Mouse (Mus musculus) cerebellum, adult (tissue): ENCODE measurements around the gene Mapk6.
"Not testable (repeated sequence)": the region's sequence is repeated elsewhere in the genome, so short reads cannot be mapped to it uniquely, and the experiment has no call there.

Experiments
- ATAC-seq: cut with Nextera tagmentation; 2 replicates; pipeline ENCODE4 v1.9.2; 2017; ENCODE audit warnings: mild to moderate bottlenecking, moderate library complexity, mixed read lengths; ENCODE audit not compliant: insufficient number of reproducible peaks, low FRiP score, low TSS enrichment

Gene Mapk6

DNA sequence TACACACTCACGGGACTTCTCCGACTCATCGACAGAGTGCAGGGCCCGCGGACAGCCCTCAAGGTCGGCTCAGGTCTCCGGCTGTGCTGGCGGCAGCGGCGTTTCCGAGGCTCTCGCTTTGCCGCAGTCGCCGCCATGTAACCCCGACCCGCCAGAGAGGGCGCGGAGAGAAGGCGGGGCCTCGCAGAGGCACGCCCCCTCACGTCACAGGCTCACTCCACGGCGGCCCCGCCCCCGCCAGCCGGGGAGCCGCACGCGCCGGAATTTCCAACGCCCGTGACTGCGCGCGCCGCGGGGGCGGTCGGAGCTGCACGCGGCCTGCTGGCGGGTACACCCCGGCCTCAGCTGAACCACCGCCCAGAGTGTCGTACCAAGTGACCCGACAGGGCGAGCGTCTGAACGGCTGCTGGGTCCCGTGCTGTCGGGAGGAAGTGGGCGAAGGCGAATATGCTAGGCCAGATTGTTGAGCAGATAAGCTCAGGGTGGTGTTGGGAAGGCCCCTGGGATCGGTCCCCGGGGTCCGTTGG lies at the start of gene Mapk6:
Gene Mapk6 (minus strand): TSS at position 154 of the 527 bp plus-strand sequence.
- peak; percentile 76 for ATAC-seq

DNA sequence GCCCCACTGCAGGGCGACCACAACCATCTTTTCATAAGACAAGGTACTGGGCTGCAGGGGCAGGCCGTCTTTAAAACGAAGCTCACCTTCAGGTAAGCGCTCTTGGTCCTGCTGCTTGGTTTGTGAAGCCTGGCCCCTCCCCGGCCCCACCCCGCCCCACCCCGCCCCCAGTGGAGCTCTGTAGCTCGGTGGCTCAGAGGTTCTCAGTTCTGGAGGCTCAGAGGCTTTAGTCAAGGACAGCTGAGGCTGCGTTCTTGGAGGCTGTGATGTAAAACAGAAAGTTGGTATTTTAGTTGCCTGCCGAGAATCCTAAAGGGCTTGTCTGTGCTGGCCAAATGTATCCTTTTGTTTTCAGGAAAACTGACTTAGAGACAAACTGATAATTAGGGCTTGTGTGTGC lies 45.9 kb upstream of the Mapk6 start:
- no peak for ATAC-seq

DNA sequence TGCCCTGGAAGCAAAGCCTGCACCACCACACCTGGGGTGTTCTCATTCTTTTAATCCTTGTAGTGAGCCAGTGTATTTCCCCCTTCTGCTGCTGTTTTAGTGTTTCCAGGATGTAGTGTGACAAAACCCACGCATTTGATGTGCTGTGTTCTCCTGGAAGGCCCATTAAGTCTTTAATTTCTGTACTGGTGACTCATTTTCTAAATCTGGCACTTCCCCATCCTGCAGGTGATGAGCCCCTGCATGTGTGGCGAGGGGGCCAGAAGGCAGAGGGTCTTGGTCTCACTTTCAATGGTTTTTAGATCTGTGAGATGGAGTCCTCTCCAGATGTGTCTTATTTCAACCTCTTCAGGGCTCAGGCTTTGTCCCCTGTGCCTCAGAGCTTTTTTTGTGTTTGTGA lies 44.2 kb upstream of the Mapk6 start:
- no peak for ATAC-seq

DNA sequence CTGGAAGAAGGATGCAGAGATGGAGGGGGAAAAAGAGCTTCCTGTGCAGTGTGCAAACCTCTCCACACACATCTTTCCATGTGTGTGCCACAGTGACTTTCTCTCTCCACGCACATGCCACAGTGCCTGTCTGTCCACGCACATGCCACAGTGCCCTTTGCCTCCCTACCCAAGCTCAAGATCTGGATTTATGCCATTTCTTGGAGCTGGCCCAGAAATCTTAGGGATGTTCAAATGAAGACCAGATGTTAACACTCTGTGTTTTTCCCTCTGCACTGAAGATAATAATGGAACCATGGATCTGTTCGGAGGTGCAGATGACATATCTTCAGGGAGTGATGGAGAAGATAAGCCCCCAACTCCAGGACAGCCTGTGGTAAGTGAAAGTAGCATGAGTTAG lies 38.2 kb upstream of the Mapk6 start:
- ATAC-seq: no peak

DNA sequence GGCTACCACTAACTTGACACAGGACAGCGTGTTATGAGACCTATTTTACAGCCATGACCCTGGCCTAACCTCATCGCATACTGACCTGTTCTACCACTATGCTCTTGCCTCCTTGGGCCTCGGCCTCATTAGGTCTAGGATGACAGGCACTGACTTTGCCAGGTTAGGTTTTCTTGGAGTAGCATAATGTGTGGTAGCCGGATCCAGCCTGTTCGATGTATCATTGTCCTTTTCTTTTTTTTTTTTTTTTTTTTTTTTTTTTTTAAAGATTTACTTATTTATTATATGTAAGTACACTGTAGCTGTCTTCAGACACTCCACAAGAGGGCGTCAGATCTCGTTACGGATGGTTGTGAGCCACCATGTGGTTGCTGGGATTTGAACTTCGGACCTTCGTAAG lies 36.8 kb upstream of the Mapk6 start:
- ATAC-seq: not testable (repeated sequence)

DNA sequence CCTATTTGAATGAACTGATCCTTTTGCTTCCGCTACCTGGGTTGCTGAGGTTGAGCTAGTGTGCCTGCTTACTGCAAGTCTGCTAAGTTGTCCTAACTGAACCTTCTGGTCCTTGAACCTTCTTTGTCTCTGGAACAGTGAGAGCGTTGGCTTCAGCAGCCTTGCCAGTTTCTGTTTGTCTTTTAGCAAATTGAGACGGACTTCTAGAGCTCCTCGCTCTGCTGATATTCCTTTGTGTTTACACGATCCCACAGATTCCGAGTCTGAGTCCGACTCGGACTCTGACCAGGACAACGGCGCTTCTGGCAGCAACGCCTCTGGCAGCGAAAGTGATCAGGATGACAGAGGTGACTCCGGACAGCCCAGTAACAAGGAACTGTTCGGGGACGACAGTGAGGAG lies 35.2 kb upstream of the Mapk6 start:
- no peak for ATAC-seq

DNA sequence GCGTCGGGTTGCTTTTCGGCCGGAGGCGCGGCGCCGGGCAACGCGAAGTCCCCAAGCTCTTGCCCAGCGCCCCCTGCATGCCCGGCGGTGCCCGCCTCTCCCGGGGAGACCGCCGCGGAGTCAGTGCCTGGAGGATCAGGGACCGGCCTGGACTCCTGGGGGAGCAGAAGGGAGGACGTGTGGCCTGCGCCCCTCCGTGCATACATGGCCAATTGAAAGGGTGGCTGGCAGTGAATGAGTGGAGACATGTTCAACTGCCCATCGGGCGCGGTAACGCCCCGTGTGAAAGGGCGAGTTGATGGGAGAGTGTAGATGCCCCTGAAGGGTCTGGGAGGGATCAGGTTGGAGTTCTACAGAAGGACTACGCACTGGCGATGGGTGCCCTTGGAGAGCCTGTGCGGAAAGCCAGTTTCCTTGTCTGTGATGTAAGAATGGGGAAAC lies 31.9 kb upstream of the Mapk6 start:
- ATAC-seq: peak; percentile 59

DNA sequence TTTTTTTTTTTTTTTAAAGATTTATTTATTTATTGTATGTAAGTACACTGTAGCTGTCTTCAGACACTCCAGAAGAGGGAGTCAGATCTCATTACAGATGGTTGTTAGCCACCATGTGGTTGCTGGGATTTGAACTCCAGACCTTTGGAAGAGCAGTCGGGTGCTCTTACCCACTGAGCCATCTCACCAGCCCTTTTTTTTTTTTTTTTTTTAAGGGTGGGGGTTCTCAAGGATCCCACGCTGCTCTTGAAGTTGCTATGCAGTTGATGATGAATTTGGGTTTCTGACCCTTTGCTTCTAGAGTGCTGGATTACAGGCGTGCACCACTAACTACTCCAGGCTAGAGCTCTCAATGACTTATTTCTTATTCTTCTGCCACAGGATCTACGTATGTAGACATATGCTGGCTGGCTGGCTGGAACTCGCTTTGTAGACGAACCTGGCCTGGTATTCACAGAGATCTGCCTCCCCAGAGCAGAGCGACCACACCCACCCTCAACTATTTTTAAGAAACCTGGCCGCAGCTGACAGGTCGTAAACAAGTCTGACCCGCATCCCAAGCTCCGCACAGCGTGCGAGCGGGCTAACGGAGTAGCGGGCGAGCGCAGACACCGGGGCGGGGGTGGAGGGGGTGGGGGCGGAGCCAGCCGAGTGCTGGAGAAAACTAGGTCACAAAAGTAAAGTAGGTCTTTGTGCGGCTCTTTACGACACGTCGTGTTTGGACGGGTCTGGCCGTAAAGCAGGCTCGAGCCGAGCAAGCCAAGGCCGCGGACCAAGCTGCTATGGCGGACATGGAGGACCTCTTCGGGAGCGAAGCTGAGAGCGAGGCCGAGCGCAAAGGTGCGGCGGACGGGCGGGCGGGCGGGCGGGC lies 31.2 kb upstream of the Mapk6 start, which contains the start of gene Leo1:
Gene Leo1 (plus strand): TSS at position 729 of the 871 bp plus-strand sequence.
- peak; percentile 83 for ATAC-seq

DNA sequence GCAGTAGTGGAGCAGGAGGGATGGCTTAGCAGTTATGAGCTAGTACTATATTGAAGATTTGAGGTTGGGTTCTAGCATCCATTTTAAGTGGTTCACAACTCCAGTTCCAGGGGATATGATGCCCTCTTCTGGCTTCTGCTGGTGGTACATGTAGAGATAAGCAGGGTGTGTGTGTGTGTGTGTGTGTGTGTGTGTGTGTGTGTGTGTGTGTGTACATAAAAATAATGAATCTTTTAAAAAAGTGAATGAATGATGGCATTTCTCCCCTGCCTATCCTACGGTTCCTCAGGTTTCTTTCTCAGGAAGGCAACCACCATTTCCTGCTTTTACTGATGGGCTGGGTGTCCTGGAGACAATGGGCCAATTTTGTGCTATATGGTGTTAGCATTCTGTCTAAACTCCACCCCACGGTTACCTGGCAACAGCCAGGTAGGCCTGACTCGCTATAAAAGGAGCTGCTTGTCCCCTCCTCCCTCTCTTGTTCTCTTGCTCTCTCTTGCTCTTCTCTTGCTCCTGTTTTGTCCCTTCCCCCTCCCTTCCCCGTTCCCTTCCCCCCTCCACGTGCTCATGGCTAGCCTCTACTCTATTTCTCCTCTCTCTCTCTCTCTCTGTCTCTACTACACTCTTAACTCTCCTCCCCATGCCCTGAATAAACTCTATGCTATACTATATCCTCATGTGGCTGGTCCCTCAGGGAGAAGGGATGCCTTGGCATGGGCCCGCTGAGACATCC lies 28.0 kb upstream of the Mapk6 start:
- no peak for ATAC-seq

DNA sequence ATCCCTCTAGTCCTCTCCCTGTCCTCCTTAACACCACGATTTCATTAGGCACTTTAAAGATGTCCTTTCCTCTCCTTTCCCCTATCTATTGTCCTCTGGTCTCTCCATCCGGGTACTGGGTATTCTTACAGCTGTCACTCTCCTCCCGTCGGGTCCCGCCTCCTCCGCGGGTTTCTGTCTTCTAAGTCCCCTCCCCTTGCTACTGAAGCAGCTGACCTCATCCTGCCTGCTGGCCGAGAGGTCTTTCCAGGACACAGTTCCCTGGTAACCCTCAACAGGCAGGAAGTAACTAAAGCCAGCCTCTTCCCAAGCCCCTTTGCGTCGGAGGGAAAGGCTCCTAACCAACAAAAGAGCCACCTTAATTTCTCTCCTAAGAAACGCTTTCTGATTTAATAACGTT lies 26.1 kb upstream of the Mapk6 start:
- peak; percentile 53; the same call in 1 of the 2 replicates for ATAC-seq

DNA sequence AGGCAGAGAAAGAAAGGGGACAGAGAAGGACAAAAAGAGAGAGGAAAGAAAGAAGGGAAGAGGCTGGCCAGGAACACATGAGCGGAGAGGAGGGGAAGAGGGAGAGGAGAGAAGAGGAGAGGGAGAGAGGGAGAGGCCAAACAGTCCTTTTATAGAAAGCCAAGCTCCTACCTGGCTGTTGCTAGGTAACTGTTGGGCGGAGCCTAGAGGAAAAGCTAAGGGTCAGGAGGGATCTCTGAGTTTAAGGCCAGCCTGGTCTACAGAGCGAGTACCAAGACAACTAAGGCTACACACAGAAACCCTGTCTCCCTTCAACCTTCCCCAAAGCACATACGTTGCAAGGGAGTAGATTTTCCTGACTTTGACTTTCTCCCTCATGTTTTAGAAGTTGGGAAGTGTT lies 25.5 kb upstream of the Mapk6 start:
- ATAC-seq: no peak

DNA sequence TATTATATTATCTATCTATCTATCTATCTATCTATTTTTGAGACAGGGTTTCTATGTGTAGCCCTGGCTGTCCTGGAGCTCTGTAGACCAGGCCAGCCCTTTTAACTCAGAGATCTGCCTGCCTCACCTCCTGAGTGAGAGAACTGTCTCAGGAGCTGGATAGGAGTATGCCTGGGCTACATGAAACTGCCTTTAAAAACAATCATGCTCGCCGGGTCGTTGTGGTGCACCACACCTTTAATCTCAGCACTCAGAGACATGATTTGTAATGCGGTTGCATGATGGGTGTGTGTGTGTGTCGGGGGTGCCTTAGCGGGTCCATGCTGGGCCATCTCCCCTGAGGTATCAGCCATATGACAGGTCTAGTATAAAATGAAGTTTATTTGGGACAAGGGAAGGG lies 25.1 kb upstream of the Mapk6 start:
- no peak for ATAC-seq

DNA sequence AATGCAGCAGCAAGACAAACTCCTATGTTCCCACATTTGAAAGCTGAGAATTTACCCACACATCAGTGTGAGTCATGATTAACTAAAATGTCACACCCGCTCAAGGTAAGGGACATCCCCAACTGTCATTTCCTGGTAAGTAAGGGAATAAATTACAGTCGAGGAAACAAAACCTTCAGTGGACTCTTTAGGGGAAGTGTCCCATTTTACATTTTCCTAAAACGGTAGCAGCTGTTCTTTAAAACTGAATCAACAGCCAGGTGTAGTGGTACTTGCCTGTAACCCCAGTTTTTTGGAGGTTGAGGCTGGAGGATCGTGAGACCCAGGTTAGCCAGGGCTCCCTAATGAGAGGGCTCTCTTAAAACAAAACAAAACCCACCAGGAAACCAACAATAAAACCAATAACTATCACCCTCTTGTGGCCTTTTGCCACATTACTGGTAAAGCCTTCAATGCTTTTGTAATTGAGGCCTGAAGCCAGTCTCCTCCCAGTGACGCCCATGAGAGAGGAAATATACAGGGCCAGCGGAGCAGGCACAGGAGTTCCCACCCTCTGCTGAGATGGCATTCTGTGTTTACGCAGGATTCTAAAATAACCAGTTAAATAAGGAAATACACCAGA lies 24.5 kb upstream of the Mapk6 start:
- ATAC-seq: no peak

DNA sequence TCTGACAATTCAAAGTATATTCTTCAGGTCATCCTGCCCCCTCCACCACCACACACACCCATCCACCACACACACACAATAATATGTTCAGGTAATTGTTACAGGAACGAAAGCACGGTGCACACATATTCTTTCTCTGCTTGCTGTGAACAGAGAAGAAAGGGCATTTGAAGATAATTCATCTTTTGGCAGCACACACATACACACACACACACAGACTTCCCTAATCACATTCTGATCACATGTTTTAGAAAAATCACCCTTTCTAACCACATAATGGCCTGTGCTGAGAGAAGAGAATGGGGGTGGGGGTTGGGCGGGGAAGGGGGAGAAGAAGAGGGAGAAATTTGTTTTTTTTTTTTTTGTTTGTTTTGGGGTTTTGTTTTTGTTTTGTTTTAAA lies 22.9 kb upstream of the Mapk6 start:
- ATAC-seq: no peak

DNA sequence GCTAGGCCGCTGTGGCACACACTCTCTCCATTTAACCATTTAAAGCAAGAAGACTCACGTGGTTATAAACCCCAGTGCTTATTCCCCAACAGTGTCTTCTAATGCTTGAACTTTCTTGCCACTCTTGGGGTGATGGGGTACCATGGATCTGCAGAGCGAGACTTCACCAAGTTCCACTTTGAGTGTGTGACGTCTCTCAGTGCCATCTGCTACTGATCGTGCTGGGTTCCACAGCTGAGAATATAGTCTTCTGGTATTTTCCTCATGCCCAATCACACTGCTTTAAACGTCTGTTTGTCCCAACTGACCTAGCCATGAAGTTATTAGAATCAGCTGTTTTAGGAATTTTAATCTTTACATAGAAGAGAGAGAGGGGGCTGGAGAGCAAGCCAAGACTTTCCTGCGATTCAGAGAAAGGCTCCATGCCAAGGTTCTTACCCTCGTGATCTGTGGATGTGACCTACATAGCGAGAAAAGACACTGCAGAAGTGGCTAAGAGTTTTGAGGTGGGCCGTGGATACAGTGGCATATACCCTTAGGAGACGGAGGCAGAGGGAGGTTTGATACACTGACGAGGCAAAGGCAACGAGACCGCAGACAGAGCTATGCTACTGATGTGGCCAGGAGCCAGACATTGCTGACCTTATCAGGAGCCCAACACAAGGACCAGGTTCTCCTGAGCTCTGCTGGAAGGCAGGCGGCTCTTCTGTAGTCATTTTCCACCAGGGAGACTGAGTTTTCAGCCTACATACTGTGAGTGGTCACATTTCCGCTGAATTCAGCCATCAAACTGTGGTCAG lies 21.2 kb upstream of the Mapk6 start:
- no peak for ATAC-seq

DNA sequence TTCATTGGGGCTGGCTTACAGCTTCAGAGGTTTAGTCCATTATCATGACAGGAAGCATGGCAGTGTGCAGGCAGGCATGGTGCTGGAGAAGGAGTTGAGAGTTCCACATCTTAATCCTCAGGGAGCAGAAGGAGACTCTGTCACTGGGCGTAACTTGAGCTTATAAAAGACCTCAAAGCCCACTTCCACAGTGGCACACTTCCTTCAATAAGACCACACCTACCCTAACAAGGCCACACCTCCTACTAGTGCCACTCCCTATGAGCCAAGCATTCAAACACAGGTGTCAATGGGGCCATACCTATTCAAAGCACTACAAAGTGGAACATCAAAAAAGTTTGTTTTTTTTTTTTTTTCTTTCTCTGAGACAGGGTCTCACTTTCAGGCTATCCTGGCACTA lies 19.9 kb upstream of the Mapk6 start:
- ATAC-seq: no peak

DNA sequence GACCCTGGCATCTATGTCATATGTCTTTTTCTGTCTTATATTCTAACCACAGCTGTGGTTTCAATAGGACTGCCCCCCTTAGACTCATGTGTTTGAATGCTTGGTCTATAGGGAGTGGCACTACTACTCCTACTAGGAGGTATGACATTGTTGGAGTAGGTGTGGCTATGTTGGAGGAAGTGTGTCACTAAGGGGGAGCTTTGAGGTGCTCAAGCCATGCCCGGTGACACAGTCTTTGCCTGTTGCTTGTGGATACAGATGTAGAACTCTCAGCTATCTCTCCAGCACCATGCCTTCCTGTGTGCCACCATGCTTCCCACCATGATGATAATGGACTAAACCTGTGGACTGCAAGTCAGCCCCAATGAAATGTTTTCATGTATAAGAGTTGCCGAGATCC lies 19.2 kb upstream of the Mapk6 start:
- ATAC-seq: no peak

DNA sequence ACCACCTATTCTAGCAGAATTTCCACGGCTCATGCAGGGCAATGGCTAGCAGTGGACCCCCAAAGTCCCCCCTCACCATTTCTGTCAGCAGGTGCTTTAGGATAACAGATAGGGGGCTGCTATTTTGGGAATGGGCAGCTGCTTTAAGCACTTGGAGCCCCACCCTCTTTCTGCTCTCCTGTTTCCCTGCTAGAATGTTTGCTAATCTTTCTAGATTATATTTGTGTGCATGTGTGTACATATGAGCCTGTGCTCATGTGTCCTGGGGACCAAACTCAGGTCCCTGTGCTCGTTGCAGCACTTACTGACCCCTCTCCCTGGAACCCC lies 18.4 kb upstream of the Mapk6 start:
- ATAC-seq: no peak

DNA sequence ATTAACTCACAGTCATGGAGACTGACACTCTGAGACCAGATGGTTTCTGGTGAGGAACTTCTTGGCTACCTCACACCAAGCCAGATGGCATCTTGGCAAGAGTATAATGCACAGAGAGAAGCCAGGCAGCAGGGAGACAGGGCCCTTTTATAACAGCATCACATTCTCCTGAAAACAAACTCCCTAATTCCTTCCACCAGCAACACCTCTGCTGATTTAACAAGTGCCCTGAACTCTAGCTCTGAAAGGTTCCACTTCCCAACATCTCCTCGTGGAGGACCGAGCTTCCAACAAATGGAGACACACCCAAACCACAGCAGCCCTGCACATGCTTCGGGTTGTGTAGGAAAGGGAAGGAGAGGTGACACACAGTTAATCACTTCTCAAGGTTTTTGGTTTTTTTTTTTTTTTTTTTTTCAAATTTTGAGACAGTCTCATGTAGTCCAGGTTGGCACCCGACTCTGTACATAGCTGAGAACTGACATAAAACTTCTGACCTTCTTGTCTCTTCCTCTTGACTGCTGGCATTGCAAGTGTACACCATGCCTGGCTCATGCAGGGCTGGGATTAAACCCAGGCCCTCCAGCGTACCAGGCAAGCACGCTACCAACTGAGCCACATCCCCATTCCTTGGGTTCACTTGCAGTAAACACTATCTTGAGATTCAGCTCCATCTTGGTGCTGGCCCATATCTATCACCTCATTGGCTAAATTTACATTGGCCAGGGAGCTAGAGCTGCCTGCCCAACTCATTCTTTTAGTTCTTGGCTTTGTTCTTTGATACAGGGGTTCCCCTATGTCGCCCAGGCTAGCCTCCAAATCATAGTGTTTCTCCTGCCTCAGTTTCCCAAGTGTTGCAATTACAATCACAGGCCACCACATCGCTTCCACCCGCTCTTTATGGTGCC lies 17.8 kb upstream of the Mapk6 start:
- ATAC-seq: peak; percentile 91
